Mouse (Mus musculus): ENCODE data around the gene Nyx.

- no peak for TF ChIP-seq CTCF (IDR thresholded peaks at IDR 0.05; ENCODE audit: low read depth, low read length)
- TF ChIP-seq POLR2A (IDR thresholded peaks at IDR 0.05; ENCODE audit: borderline replicate concordance, low read depth, low read length), result no peak
Measured at GRCm38 (mm10) chrX:13500284-13500683, 34.4 kb downstream of the Nyx start.

Data from bone marrow macrophage, adult 2 months (primary cell).